Mouse (Mus musculus): ENCODE data around the gene Traf3ip2.

Traf3ip2 gene

DNA sequence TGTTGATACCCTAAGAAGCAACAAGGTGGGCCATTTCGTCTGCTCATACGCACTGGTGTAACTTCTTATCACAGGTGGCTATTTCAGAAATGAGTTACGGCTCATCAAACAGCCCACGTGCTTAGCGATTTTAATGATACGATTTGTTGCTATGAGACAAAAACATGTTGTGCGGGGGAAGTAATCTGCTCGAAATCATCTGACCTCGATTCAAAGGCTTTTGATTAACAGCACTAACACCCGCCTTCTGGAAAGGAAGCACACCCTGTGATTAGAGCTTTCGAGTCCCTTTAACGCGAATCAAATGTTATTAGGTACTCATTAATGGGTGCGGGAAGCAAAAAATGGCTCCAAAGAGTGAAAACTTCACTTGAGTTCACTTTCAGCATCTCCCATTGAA, 18.9 kb downstream of the Traf3ip2 start:
- DNase-seq (ENCODE audit: low read depth, low spot score): no peak

DNA sequence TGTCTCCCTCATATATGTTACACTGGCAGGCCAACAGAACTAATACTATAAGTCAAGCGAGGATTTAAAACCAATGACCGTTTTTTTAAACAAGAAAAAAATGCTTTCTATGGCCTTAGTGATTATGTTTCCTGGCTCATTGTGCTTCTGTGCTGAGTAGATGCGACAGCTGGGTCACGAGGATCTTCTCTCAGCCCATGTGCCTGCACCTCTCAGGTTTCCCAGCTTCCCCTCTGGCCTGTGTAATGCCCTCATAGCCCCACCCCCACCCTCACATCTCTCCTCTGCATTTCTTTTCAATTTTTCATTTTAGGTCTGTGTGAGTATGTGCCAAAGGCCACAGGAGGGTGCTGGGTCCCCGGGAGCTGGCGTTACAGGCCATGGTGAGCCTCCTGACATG, 20.6 kb downstream of the Traf3ip2 start:
- no peak for DNase-seq (ENCODE audit: low read depth, low spot score)

DNA sequence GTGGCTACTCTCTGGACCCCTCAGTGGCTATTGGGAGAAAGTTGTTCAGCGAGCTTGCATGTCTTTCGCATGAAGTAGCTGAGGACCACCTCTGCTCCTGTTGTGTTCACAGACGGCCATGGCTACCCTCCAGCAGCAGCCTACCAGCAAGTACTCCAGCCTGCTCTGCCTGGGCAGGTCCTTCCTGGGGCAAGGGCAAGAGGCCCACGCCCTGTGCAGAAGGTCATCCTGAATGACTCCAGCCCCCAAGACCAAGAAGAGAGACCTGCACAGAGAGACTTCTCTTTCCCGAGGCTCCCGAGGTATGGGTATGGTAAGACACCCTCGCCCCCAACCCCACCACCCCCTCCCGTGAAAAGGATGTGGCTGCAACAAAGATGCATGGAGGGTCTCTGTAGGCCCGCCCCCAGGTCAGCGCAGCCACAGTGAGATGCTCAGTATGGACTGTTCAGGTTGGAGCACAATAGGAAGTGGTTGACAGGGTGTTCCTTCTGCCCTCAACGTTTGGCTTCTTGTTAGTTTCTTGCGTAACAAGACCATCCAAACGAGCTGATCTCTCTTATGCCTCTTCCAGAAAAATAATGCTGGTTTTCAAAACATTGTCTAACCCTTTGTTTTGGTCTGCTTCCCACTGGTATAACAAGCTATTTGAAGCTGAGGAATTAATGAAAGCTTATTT, 21.8 kb downstream of the Traf3ip2 start:
- DNase-seq (ENCODE audit: low read depth, low spot score): no peak

- DNase-seq (ENCODE audit: low read depth, low spot score): no peak
These were observed 26.1 kb downstream of the Traf3ip2 start for GRCm38 (mm10) chr10:39638862-39639261.

DNA sequence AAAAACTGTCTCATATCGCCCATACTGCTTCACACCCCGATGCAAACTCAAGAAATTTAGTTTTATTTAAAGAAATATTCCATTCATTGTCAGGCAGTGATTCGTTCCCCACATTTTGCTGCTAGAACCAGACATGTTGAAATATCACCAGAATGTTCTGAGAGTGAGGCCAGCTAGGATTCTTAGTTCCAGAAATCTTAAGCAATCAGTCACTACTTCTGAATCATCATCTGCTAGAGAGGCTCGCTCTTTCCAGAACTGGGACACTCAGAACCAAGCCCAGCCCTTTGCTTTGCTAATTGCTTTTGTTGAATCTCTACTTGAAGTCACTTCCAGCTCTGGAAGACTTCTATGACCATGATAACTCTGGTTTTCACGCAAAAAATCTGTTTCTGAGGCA, 27.0 kb downstream of the Traf3ip2 start:
- DNase-seq (ENCODE audit: low read depth, low spot score): no peak

GRCm38 (mm10) chr10:39640817-39641226, 28.1 kb downstream of the Traf3ip2 start:
- no peak for DNase-seq (ENCODE audit: low read depth, low spot score)

GRCm38 (mm10) chr10:39645789-39646628, 33.3 kb downstream of the Traf3ip2 start:
- DNase-seq (ENCODE audit: low read depth, low spot score): no peak

DNA sequence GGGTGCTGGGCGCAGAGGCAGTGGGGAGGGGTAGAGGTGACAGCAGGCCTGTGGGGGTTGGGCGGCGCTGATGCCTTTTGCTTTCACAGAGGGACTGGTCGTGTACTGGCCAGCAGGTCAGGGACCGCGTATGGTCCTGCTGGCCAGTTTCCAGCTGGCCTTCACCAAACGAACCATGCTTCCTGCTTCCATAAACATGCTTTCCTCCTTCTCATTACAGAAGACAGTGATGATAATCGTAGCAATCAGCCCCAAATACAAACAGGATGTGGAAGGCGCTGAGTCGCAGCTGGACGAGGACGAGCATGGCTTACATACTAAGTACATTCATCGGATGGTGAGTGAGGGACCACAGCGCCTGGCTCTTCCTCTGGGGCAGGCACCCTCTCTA, 33.9 kb downstream of the Traf3ip2 start:
- DNase-seq (ENCODE audit: low read depth, low spot score): no peak

DNA sequence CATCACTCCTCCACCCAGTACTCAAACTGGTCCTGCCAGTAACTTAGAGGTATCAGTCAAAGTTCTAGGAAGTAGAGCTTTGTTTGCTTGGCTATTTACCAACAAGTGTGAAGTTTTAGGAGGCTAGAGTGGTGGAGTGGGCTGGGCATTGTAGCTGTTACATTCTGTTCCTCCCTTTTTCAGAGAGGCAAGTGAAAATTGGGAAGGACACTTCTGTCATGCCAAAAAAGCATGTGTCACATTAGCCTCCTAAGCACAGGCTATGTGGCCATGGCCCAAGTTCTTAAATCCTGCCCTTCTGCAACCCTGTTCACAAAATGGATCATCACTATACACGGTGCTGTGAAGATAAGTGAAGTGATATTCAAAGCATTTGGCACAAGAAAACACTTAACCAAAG, 34.4 kb downstream of the Traf3ip2 start:
- no peak for DNase-seq (ENCODE audit: low read depth, low spot score)

- no peak for DNase-seq (ENCODE audit: low read depth, low spot score)
These were observed 35.5 kb downstream of the Traf3ip2 start for GRCm38 (mm10) chr10:39648278-39648677.

GRCm38 (mm10) chr10:39649550-39649949, 36.8 kb downstream of the Traf3ip2 start:
- no peak for DNase-seq (ENCODE audit: low read depth, low spot score)

DNA sequence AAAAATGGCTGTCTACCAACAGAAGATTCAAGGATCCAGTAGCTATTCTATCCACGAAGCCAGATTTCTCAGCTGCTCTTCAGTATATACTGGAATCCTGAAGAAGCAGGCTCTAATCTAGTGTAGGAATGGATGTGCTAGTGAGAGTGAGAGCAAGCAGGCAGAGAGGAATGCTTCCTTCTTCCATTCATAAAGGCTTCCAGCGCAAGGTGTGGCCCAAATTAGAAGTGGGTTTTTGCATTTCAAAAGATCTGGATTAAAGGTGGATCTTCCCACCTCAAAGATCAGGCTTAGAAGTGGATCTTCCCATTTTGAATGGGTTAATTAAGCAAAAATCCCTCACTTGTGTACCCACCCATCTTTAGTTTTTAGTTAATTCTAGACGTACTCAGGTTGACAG, 37.6 kb downstream of the Traf3ip2 start:
- DNase-seq (ENCODE audit: low read depth, low spot score): no peak

- DNase-seq (ENCODE audit: low read depth, low spot score): no peak
These were observed 41.3 kb downstream of the Traf3ip2 start for GRCm38 (mm10) chr10:39654001-39654416.

- DNase-seq (ENCODE audit: low read depth, low spot score): no peak
These were observed 46.2 kb downstream of the Traf3ip2 start for GRCm38 (mm10) chr10:39658901-39659410.

DNA sequence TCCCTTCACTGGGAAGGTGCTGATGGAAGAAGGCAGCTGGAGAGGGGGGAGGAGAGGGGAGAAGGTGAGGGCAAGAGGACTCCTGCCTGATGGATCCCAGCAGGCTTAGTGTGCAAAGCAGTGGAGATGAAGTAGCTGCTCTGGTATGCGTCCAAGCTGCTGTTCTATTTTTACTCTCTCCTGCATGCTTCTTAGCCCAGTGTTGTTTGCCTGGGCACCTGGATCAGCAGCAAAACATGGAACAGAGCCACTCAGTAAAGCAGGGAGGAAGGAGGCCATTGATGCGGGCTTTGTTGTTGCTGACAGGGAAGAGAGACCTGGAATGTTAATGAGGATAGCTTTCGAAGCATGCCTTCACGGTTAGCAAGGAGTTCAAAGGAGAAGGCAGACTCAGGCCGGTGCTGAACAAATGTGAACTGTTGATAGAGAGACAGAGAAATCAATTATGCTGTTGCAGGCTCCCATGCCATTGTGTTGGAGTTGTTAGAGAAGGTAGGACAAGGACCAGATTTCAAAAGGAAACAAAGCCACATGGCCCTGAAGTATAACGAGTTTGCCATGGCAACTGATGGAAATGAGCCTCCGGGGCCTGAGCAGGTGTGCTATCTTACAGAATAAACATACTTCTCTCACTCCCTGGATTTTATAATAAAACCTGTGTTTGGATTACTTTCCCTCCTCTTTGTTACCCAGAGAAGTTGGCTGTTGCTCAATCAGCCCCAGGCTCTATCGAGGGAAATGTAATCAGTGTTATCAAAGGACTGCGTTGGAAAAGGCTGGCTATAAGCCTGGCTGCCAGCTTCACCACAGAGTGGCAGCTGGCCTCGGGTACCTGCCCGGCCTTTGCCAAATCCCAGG, 46.9 kb downstream of the Traf3ip2 start:
- no peak for DNase-seq (ENCODE audit: low read depth, low spot score)

- DNase-seq (ENCODE audit: low read depth, low spot score): no peak
These were observed 47.5 kb downstream of the Traf3ip2 start for GRCm38 (mm10) chr10:39660269-39660655.

GRCm38 (mm10) chr10:39660698-39661097, 48.0 kb downstream of the Traf3ip2 start:
- DNase-seq (ENCODE audit: low read depth, low spot score): no peak

GRCm38 (mm10) chr10:39665071-39665502, 52.4 kb downstream of the Traf3ip2 start:
- DNase-seq (ENCODE audit: low read depth, low spot score): no peak

DNA sequence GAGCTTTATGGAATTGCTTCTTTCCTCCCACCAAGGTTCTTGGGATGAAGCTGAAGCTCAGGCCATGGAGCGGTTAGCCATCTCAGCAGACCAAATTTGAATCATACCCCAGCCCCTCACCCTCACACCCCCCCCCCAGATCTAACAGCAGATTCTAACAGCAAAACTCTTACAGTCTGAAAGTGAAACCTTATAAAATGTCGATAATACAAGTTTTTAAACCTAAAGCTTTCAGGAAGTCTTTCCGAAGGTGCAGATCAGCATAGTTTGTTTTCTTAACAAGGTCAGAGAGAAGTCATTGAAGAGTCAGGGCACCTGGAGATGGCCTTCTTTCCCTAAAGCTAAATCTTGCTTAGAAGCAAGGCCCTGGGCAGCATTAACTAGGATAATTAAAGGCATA, 53.3 kb downstream of the Traf3ip2 start:
- no peak for DNase-seq (ENCODE audit: low read depth, low spot score)

DNA sequence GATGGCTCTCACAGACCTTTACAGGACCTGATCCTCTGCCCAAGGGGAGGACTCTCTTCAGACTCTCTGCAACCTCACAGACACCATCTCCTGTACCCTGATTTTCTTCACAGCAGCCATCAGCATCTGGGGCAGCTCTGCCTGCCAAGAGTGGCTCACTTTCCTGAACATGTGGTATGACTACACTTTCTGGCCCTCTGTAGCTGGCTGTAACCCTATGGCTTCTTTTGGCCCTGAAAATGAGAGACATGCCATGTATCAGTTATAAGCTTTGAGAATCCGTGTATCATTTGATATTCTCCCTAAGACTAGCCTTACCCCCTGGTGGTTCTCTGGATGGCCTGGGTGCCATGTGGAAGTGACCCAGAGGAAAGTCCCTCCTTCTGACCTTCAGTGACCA, 58.7 kb downstream of the Traf3ip2 start:
- no peak for DNase-seq (ENCODE audit: low read depth, low spot score)

DNA sequence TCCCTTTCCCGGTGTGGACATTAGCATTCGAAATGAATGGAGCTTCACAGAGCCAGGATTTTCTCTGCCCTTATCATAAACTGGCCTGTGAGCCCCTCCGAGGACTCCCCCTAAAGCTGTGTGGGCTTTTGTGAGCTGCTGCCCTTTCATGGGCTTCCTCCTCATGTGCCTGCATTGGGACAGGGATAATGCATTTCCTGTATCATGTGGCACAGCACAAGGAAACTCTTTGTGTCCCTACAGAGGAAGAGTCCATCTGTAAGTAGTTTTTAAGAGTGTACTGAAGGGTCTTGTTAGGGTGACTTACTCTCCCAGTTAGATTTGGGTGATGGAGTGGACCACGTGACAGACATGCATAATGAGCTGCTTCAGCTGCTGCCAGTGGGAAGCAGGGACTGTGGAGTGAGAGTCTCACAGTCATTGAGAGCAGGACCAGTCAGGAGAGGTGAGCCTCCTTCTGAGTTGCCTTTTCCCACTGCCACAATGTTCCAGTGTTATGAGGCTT, 59.9 kb downstream of the Traf3ip2 start:
- DNase-seq (ENCODE audit: low read depth, low spot score): no peak

DNA sequence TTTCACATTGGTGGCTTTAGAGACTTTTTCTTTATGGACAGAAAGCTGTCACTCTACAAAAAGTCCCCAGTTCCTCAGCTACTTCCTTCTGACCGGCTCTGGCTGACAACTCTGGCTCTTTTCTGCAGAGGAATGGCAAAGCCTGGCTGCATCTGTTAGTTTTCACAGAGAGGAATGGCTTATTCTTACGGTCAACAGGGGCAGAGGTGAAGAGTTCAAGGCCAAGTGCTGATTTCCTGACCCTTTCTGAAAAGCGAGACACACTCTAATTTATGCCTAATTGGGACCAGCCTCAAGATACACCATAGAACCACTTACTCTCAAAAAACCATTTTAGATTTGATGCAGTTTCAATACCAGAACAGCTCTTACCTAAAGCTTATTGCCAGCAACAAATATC, 61.4 kb downstream of the Traf3ip2 start:
- DNase-seq (ENCODE audit: low read depth, low spot score): no peak

Data from WW6 (cell line).